Mouse (Mus musculus) adrenal gland, postnatal 4 days (tissue): ENCODE measurements around the gene Nrsn2. TPM values are rescaled to one million over a fixed set of nuclear protein-coding genes. Genes with fewer than 3 reads are reported as not detected.

Source experiments
- total RNA-seq, 2 experiments: library from RNA; stranded (reverse); gene quantifications; 2 replicates each; pipeline ENCODE4 v1.2.3; 2021

Gene Nrsn2
- total RNA-seq, 2 experiments from 2014 or later = 4.4 to 4.5 TPM

Other genes starting within 250 kb of the Nrsn2 start
- 1 to 10 TPM; 7.7 to 9.3 TPM for gene Tcf15, start 233.1 kb downstream of the Nrsn2 start, total RNA-seq
- 100 to 1,000 TPM; 103 to 106 TPM for gene Csnk2a1, start 149.8 kb downstream of the Nrsn2 start, total RNA-seq
- gene Tbc1d20, start 82.8 kb downstream of the Nrsn2 start, total RNA-seq = 100 to 1,000 TPM in 1 of 2 experiments, 10 to 100 TPM in 1; 93.0 to 101 TPM
- gene Rbck1, start 44.0 kb downstream of the Nrsn2 start, total RNA-seq = 100 to 1,000 TPM; 139 TPM
- gene Trib3, start 32.6 kb downstream of the Nrsn2 start, total RNA-seq = 1 to 10 TPM; 4.3 to 4.9 TPM
- 10 to 100 TPM; 50.9 to 51.1 TPM for gene Sox12, start 21.4 kb upstream of the Nrsn2 start, total RNA-seq
- gene Zcchc3, start 38.4 kb upstream of the Nrsn2 start, total RNA-seq = 10 to 100 TPM; 18.5 to 20.2 TPM
- under 1 TPM; 0.37 to 0.56 TPM for gene 6820408C15Rik, start 38.9 kb upstream of the Nrsn2 start, total RNA-seq
- not detected for gene Defb23, start 88.0 kb upstream of the Nrsn2 start, total RNA-seq
- not detected for gene Defb20, start 100.4 kb upstream of the Nrsn2 start, total RNA-seq
- not detected for gene Defb22, start 113.5 kb upstream of the Nrsn2 start, total RNA-seq
- gene Defb26, start 135.1 kb upstream of the Nrsn2 start, total RNA-seq = not detected
- not detected for gene Defb28, start 141.6 kb upstream of the Nrsn2 start, total RNA-seq
- gene Defb29, start 163.5 kb upstream of the Nrsn2 start, total RNA-seq = not detected
- not detected for gene Gm17416, start 192.7 kb upstream of the Nrsn2 start, total RNA-seq
- gene Defb21, start 196.1 kb upstream of the Nrsn2 start, total RNA-seq = not detected
- gene Defb19, start 203.7 kb upstream of the Nrsn2 start, total RNA-seq = 10 to 100 TPM in 1 of 2 experiments, 1 to 10 TPM in 1; 8.3 to 10.2 TPM
- not detected for gene Defb45, start 222.8 kb upstream of the Nrsn2 start, total RNA-seq
- gene Defb36, start 227.7 kb upstream of the Nrsn2 start, total RNA-seq = 1 to 10 TPM; 2.0 to 2.3 TPM
- gene Defb25, start 246.4 kb upstream of the Nrsn2 start, total RNA-seq = 1 to 10 TPM; 2.4 to 2.8 TPM